Mouse (Mus musculus): ENCODE data around the gene Gtf3c5.

Gtf3c5 gene

GRCm38 (mm10) chr2:28583651-28584050 is at the start of gene Gtf3c5:
TSS of gene Gtf3c5 (minus strand) at chr2:28583751.
- DNase-seq = no peak

- no peak for DNase-seq
These were observed 49.6 kb upstream of the Gtf3c5 start for GRCm38 (mm10) chr2:28633136-28633535.

GRCm38 (mm10) chr2:28632626-28633025 is 49.1 kb upstream of the Gtf3c5 start:
- DNase-seq = no peak

- no peak for DNase-seq
These were observed 46.4 kb upstream of the Gtf3c5 start for GRCm38 (mm10) chr2:28629911-28630381.

GRCm38 (mm10) chr2:28628053-28628452 is 44.5 kb upstream of the Gtf3c5 start:
- no peak for DNase-seq

- DNase-seq = no peak
These were observed 42.5 kb upstream of the Gtf3c5 start for GRCm38 (mm10) chr2:28626038-28626437.

- DNase-seq = no peak
These were observed 41.3 kb upstream of the Gtf3c5 start for GRCm38 (mm10) chr2:28624870-28625269.

- DNase-seq = peak; percentile 24 to 29
These were observed 39.1 kb upstream of the Gtf3c5 start for GRCm38 (mm10) chr2:28622521-28623124.

- DNase-seq = peak in 1 of 2 experiments; percentile 19
These were observed 38.2 kb upstream of the Gtf3c5 start, which contains the start of gene Gfi1b for GRCm38 (mm10) chr2:28621664-28622171. TSS of gene Gfi1b (minus strand) at chr2:28621982.

GRCm38 (mm10) chr2:28621111-28621510 is 37.6 kb upstream of the Gtf3c5 start:
- DNase-seq = no peak

- no peak for DNase-seq
These were observed 37.0 kb upstream of the Gtf3c5 start for GRCm38 (mm10) chr2:28620522-28620921.

- no peak for DNase-seq
These were observed 35.8 kb upstream of the Gtf3c5 start for GRCm38 (mm10) chr2:28619369-28619768.

- no peak for DNase-seq
These were observed 35.3 kb upstream of the Gtf3c5 start for GRCm38 (mm10) chr2:28618777-28619336.

- DNase-seq = no peak
These were observed 34.2 kb upstream of the Gtf3c5 start for GRCm38 (mm10) chr2:28617498-28618486.

GRCm38 (mm10) chr2:28616874-28617273 is 33.3 kb upstream of the Gtf3c5 start:
- DNase-seq = no peak

- DNase-seq = no peak
These were observed 32.8 kb upstream of the Gtf3c5 start for GRCm38 (mm10) chr2:28616358-28616757.

- no peak for DNase-seq
These were observed 30.0 kb upstream of the Gtf3c5 start for GRCm38 (mm10) chr2:28613599-28613998.

- DNase-seq = no peak
These were observed 29.0 kb upstream of the Gtf3c5 start for GRCm38 (mm10) chr2:28612436-28613063.

- DNase-seq = no peak
These were observed 27.8 kb upstream of the Gtf3c5 start for GRCm38 (mm10) chr2:28611407-28611787.

GRCm38 (mm10) chr2:28610716-28611406 is 27.3 kb upstream of the Gtf3c5 start:
- no peak for DNase-seq

GRCm38 (mm10) chr2:28609851-28610250 is 26.3 kb upstream of the Gtf3c5 start:
- DNase-seq = no peak

Data from lung, adult 18-20 months (tissue).